Mouse (Mus musculus) left cerebral cortex, postnatal 4 days (tissue): ENCODE results near the gene Cadps2. TPM values are rescaled to one million over a fixed set of nuclear protein-coding genes. Genes with fewer than 3 reads are reported as not detected.

Source experiments
- DNase-seq: peaks from one replicate; pipeline ENCODE4 v3.0.0-alpha.2; 2022
- intact Hi-C: fragments of 180-260 bp; cut with DNase I; formaldehyde crosslinking; loops from one replicate; pipeline ENCODE4 v1.15.1; 2025
- total RNA-seq, 2 experiments: library from RNA; stranded (reverse); gene quantifications; 2 replicates each; pipeline ENCODE4 v1.2.3; 2021

Gene Cadps2
- total RNA-seq, 2 experiments from 2014 or later = 36.5 to 38.5 TPM

DNA sequence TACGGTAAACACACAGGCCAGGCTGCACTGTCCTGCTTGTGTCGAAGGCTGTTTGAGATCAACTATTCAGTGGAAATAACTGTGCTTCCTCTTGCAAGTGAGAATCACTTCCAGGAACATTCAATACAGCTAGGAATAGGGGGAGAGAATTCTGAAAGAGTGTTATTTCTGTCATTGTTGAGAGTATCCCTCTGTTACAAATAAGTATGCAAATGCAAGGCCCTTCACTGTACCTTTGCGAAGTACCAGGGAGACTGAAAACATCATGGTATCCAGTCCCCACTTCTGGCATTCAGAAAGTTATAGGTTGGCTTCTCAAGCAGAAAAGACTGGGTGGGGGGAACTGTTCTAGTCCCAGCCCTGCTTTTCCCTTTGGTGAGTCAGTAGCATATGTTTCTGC lies 581.2 kb downstream of the Cadps2 start:
- DNase-seq = no peak
- intact Hi-C loops = loop anchor here (10.0 kb wide), 1 partner anchor 197 kb away; no protein-coding TSS in a partner anchor

- intact Hi-C loops = loop anchor here (10.0 kb wide), 1 partner anchor 200 kb away; no protein-coding TSS in a partner anchor
- no peak for DNase-seq
These were observed 584.1 kb downstream of the Cadps2 start for GRCm38 (mm10) chr6:23255161-23255560.

DNA sequence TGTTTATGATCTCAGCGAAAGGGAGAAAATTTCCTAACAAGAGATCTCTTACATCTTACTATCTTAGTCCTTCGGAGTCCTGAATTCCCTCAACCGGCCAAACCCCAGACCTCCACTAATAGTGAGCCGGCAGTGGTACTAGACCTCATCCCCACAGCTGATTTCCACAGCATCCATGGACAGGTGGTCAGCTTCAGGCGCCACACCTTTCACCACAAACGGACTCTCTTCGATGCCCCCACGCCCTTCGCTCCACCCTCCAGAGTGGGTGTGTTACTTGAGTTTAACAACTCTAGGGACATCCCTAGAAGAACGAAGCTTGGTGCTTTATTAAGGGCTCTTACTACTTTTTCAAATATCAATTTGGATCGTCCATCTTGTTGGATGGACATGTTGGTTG lies 584.6 kb downstream of the Cadps2 start:
- intact Hi-C loops = loop anchor here (10.0 kb wide), 1 partner anchor 200 kb away; no protein-coding TSS in a partner anchor
- DNase-seq = no peak

- intact Hi-C loops = loop anchor here (10.0 kb wide), 1 partner anchor 201 kb away; no protein-coding TSS in a partner anchor
- peak; percentile 13 for DNase-seq
These were observed 585.6 kb downstream of the Cadps2 start for GRCm38 (mm10) chr6:23253353-23254311.

DNA sequence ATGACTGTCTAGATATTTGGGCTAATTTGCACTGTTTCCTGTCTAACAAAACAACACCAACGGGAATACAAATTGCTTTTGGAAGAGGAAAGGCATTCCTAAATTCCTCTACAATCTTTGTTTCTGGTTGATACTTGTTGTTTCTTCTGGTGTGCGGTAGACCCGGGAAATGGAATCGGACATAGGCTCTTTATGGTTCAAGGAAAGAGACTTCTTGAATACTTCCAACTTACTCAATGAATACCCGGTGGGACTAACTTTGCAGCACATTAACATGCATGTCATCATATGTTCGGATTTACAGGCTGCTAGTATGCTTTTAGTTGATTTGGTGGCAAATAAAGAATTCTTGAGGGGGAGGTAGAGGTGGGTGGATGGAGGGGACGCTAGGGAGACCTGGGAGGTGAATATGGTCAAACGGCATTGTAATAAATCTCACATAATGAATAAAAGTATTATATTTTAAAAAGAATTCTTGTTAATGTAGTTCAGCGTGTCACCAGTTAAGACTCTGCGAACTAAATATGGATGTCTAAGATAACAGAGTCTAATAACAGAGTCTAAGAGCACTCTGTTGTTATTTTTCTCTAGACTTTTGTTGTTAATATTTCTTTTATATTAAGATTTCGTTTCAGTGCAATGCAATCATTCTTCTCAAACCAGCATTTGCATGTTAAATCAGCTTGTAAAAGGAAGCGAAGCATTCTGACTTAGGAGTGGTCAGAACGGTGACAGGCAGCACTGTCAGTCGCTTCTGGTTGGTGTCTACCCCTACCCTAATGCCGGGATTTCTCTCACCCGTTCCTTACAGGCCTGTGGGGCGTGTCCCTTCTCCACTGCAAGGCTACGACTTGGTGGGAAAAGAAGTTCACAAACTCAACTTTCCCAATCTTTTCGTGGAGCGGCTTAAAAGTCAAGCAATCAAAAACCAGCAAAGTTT lies 586.8 kb downstream of the Cadps2 start:
- intact Hi-C loops = loop anchor here (10.0 kb wide), 1 partner anchor 202 kb away; no protein-coding TSS in a partner anchor
- no peak for DNase-seq

- intact Hi-C loops = loop anchor here (10.0 kb wide), 1 partner anchor 203 kb away; no protein-coding TSS in a partner anchor
- DNase-seq = no peak
These were observed 587.8 kb downstream of the Cadps2 start for GRCm38 (mm10) chr6:23251431-23251830.

GRCm38 (mm10) chr6:23250288-23250955 lies 588.8 kb downstream of the Cadps2 start:
- intact Hi-C loops = loop anchor here (10.0 kb wide), 1 partner anchor 204 kb away; no protein-coding TSS in a partner anchor
- no peak for DNase-seq

GRCm38 (mm10) chr6:23249616-23250287 lies 589.5 kb downstream of the Cadps2 start:
- DNase-seq = peak; percentile 11
- intact Hi-C loops = loop anchor here (10.0 kb wide), 1 partner anchor 205 kb away; no protein-coding TSS in a partner anchor

- DNase-seq = no peak
- intact Hi-C loops = no loop called here
These were observed 590.2 kb downstream of the Cadps2 start for GRCm38 (mm10) chr6:23249053-23249401.

- no peak for DNase-seq
- intact Hi-C loops = no loop called here
These were observed 590.7 kb downstream of the Cadps2 start, which contains the start of gene Fezf1 for GRCm38 (mm10) chr6:23248313-23249052. Fezf1 (minus strand) TSS chr6:23248362.

GRCm38 (mm10) chr6:23247512-23248312 lies 591.5 kb downstream of the Cadps2 start:
- no peak for DNase-seq
- intact Hi-C loops = no loop called here

- no peak for DNase-seq
These were observed 592.3 kb downstream of the Cadps2 start for GRCm38 (mm10) chr6:23246790-23247511.

GRCm38 (mm10) chr6:23246061-23246789 lies 593.0 kb downstream of the Cadps2 start:
- no peak for DNase-seq
- intact Hi-C loops = no loop called here

More at GRCm38 (mm10) chr6:23246790-23247511, 592.3 kb downstream of the Cadps2 start:
- intact Hi-C loops = no loop called here

- intact Hi-C loops = no loop called here
These were observed 593.6 kb downstream of the Cadps2 start for GRCm38 (mm10) chr6:23245545-23246011.

DNA sequence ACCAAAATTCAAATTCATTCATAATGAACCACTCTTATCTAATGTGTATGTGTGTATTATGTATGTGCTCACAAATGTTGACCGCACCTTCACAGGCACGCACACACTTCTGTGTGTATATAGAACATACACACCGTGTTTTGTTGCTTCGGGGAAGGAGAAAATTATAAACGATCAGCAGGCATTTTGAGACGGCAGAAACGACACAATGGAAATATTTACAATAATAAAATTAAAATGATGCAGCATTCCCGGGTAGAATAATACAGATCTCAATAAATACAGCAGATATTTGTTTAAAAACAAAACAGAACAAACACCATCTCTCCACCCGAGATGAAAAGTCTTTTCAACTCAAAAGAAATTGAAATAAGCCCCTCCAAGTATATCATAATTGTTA lies 594.1 kb downstream of the Cadps2 start:
- intact Hi-C loops = no loop called here
- DNase-seq = no peak

More at GRCm38 (mm10) chr6:23245545-23246011, 593.6 kb downstream of the Cadps2 start:
- no peak for DNase-seq
